Mouse (Mus musculus) urinary bladder, adult 2 months (tissue): ENCODE data around the gene Podnl1. TPM values are rescaled to one million over a fixed set of nuclear protein-coding genes. Genes with fewer than 3 reads are reported as not detected.
A peak's percentile ranks its signal among the peaks of the same experiment; 100 is the strongest.

Source experiments
- DNase-seq: peaks from one replicate; pipeline ENCODE4 v3.0.0; 2022; ENCODE audit warnings: low spot score
- polyA plus RNA-seq: library from polyadenylated mRNA; depleted of rRNA; stranded (reverse); fragments of >200 nt; gene quantifications from 2 replicates; pipeline ENCODE4 v1.2.3, GENCODE M21; 2012; rRNA removed

Podnl1 gene
- 0.66 and 1.1 TPM in 2 replicates for polyA plus RNA-seq

GRCm38 (mm10) chr8:84125656-84126055 is at the start of gene Podnl1:
Gene Podnl1, plus strand, starts transcription at chr8:84125989.
- DNase-seq: no peak

DNA sequence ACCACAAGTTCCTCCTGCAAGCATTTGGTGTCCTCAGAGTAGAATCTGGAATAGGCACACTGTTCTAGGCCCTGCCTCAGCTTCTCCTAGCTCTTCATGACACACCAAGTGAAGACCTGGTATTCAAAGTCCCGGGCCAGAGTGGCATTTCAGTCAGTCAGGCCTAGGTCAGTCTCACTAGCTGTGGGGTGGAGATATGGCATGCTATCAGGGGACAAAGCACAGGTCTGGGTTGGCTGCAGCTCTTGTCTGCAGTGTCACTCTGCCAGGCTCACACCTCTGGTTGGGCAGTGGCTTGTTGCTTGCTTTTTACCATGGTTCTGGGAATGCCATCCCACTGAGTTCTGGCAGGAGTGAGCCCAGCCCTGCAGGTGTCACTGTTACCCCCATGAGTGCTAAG is 49.4 kb upstream of the Podnl1 start:
- DNase-seq: no peak

DNA sequence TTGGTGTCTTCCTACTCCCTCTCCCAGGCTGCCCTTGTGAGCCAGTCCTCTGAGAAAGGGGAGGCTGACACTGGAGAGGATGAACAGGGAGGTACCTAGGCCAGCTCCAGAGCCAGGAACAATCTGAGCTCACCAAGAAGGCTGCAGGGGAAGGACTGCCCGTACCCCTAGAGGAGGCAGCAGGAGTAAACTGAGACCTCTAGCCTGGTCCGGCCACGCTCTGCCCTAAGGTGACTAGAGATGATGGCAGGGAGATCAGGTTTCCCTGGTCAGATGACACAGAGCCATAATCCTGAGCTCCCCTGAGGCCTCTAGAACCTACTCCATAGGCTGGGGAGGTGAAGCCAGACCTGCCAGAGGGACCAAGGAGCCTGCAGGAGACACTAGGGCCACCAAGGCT is 48.9 kb upstream of the Podnl1 start:
- no peak for DNase-seq

DNA sequence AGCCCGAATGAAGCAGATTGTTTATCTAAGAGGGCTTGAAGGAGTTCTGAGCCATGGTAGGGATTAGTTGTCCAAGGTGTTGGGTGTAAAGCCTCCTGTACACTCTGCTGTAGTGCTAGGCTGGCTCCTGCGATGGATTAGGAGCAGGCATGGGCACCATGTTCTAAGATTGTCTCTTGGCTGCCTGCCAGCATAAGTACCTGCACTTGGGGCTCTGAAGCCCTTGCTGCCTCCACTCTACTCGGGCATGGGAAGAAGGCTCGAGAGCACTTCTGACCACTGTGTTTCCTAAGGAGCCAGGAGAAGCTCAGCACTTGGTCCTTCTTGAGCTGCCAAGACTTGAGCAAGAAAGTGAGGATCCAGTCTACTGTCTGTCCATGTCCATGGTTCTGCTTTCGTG is 46.6 kb upstream of the Podnl1 start:
- no peak for DNase-seq

GRCm38 (mm10) chr8:84083829-84084241 is 42.0 kb upstream of the Podnl1 start:
- DNase-seq: no peak

GRCm38 (mm10) chr8:84084341-84085115 is 41.3 kb upstream of the Podnl1 start:
- DNase-seq: no peak

- DNase-seq: no peak
Observed at GRCm38 (mm10) chr8:84087156-84087555, 38.6 kb upstream of the Podnl1 start.

DNA sequence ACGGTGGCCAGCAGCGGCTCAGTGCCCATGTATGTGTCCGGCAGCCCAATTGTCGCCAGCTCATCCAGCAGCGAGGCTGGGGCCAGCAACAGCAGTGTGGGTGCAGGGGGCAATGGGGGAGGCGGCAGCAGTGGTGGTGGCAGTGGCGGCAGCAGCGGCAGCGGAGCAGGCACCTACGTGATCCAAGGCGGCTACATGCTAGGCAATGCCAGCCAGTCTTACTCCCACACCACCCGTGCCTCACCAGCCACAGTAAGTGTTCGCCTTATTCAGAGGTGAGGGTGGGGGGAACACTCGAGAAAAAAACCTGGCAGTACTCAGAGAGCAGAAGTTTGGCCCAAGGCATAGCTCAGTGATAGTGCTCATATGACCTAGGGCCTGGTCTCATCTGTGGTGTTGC is 38.0 kb upstream of the Podnl1 start:
- DNase-seq: no peak

DNA sequence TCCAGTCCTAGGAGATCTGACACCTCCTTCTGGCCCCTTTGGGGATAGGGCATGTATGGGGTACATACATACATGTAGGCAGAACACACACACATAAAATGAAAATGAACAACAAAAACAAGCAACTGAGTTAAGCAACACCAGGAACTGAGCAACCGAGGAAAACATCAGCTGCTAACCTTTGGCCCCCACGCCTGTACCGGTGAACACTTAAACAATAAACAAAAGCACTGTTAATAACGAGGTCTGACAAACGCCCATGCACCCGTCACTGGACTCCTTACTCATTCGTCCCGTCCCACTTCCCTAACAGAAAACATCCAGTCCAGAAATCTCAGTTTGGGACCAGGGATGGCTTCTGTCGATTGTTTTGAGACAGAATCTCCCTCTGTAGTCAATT is 36.5 kb upstream of the Podnl1 start:
- DNase-seq: no peak

DNA sequence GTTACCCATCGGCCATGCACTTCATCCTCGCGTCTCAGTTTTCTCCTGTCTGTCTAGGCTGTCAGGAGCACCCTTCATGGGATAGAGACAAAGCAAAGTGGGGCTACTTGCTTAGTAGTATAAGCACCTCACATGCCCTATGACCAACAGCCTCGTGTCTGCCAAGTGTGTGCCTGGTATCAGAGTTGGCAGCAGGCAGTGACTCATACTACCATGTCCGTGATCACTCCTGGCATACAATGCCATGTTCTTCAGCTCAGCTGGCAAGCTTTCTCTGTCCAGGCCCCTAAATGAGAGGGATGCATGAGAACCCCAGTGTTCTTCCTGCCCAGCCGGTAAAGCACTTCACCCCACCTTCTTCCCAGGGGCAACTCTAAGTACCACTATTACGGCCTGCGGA is 35.2 kb upstream of the Podnl1 start:
- DNase-seq: no peak

DNA sequence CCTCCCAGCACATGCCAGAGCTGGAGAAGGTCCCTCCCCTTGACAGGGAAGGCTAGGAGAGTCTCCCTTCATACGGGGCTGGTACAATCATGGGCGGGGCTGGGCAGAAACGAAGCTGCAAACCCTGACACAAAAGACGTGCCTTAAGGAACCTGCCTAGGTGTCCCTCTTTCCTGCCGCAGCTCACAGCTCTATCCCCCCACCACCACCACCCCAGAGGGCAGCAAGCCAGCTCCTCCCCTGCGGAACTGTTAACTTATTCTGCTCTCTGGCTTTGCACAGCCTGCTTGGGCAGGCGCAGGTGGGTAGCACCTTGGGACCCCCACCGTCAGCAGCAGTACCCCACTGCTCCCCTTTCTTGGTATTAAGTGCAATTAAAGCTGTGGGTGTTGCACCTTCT is 29.7 kb upstream of the Podnl1 start:
- no peak for DNase-seq

GRCm38 (mm10) chr8:84098376-84098775 is 27.4 kb upstream of the Podnl1 start:
- no peak for DNase-seq

- DNase-seq: no peak
Observed at GRCm38 (mm10) chr8:84101476-84102270, 24.1 kb upstream of the Podnl1 start.

- DNase-seq: no peak
Observed at GRCm38 (mm10) chr8:84103601-84104000, 22.2 kb upstream of the Podnl1 start.

- no peak for DNase-seq
Observed at GRCm38 (mm10) chr8:84104221-84104620, 21.6 kb upstream of the Podnl1 start.

DNA sequence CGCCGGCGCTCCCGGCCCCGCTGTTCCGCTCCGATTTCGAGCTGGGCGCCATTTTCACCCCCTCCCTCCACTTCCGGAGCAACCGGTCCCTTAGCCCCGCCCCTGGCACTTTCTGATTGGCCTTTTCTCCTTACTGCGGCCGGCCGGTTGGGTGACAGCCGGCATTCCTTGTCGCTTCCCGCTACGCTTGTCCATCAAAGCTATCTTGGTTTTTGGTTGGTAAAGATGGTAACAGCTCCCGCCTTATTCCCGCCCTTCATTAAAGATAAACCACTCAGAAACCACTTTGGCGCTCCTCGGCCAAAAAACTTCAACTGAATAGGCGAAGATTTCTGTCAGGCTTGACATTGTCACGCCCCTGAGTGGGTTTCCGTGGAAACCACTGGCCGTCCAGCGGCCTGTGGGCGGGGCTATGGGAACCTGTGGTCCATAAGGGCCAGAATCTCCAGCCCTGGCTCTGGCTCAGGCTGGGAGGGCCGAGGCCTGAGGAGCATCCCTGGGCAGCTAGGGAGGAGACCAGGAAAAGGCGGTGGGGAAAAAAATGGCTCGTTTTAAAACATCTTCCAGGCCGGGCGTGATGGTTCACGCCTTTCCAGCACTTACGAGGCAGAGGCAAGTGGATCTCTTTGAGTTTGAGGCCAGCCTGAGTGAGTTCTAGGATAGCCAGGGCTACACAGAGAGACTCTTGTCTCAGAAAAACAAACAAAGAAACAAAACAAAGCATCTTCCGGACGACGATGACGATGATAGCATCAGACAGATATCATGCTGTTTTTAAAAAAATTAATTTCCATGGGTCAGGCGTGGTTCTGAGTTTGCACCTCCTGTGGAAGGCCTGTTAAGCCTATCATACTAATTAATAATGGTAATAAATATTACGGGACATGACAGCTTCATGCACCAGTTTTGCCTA is 20.8 kb upstream of the Podnl1 start, which contains the start of gene Dcaf15:
TSS of gene Dcaf15 (minus strand) at position 72 of the 913 bp plus-strand sequence.
- peak; percentile 87 for DNase-seq

DNA sequence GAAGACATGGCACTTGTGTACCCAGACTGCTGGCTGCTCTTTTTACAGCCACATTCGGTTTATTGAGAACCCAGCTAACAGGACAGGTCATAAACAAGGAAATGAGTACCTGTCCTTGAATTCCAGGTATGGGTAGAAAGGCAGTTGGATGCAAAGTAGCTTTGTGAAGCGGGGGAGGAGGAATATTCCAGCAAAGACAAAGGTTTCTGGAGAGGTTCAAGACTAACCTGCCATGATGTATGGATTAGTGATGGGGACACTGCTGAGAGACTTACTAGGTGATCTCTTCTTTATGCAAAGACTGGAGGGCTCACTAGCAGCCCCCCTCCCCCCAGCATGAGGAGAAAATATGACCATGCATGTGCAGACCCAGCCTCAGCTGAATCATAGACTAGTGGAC is 20.1 kb upstream of the Podnl1 start:
- DNase-seq: no peak

DNA sequence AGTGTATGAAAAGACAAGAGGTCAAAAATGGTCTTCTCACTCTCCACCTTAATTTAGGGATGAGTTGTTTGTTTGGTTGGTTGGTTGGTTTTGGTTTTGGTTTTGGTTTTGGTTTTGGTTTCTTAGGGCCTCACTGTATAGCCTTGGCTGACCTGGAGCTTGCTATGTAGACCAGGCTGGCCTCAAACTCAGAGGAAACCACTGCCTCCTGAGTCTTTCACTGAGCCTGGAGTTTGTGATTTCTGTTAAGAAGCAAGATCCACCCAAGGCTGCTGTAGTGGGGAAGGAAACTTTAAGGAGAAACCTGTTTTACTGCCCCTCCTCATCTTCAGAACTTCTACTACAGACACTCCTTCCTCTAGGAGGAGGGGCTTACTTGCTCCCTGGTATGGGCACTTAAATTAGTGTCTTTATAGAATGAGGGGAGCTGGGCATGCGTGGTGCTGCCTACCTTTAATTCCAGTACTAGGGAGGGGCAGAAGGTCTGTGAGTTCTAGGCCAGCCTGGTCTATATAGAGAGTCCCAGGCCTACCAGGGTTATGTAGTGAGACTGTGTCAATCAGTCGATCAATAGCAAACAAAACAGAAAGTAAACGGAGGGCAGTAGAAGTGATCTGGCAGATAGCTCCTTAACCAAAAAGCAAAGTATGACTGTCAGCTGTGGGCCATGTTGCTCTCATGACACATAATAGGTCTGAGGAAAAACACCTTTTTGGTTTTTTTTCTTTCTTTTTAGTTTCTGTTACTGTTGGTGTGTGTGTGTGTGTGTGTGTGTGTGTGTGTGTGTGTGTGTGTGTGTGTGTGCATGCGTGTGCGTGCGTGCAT is 19.4 kb upstream of the Podnl1 start:
- DNase-seq: no peak

DNA sequence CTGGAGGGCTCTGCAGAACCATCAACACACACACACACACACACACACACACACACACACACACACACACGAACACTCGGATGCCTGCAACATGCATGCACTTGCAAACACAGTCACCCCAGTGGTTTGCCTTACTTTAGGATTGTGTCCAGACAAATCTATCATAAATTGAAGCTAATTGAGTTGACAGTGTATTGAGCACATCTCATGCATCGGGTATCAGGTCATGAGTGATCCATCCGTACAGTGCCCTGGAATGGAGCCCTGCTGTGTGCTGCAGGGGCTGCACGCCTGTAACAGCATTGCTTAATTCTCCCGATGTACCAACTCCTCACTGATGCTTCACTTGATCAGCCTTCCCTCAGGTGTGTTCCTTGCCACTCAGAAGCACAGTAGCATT is 10.1 kb upstream of the Podnl1 start:
- DNase-seq: no peak

DNA sequence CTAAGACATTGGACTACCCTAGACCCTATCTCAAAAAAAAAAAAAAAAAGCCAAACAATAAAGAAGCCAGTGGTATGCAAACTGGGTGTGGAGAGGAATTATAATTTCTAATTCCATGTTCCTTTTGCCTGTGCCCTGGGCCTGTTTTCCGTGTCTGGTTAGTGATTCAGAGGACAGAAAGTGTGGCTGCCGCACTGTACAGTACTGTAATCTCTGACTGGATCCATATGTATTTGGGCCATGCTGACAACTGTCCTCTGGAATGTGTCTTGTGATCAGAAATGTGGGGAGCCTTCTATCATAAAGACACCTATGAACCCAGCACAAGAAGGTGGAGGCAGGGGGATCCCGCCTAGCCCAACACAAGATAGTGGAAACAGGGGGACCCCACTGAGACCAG is 3.6 kb upstream of the Podnl1 start:
- no peak for DNase-seq

- no peak for DNase-seq
Observed at GRCm38 (mm10) chr8:84126742-84127141, 953 bp downstream of the Podnl1 start.
